Mouse (Mus musculus) E14TG2a.4 (cell line): ENCODE measurements around the gene Olfr273.
"Not testable (repeated sequence)": the region's sequence is repeated elsewhere in the genome, so short reads cannot be mapped to it uniquely, and the experiment has no call there.

ENCODE experiments used
- CTCF ChIP-seq: conservative IDR thresholded peaks from 2 replicates; pipeline ENCODE4 v1.5.1; 2014; ENCODE audit warnings: low read length
- NANOG ChIP-seq: IDR thresholded peaks from 2 replicates; pipeline ENCODE4 v1.6.1; 2014; ENCODE audit warnings: borderline replicate concordance, low read length, mixed read lengths

DNA sequence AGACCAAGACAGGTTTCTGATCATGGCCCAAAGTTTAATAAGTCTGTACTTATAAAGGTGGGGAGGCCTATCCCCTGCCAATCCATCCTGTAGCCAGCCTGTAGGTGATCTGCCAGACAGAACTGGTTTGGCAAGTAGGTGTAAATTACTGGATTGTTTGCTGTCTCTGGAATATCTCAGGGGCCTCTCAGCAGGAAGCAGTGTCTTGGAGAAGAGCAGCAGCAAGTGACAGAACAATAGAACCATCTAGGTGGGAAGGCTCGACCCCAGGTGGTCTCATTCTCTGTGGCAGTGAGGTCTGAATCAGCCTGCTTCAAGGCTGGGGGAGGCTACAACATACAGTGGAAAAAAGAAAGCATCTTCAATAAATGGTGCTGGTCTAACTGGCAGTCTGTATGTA lies 13.6 kb downstream of the Olfr273 start:
- not testable (repeated sequence) for TF ChIP-seq CTCF
- peak; percentile 85 for TF ChIP-seq NANOG
